Mouse (Mus musculus) embryo, embryonic 10 days (tissue): ENCODE measurements around the gene Fasl.

Source experiments
- DNase-seq: peaks from one replicate; pipeline ENCODE4 v3.0.0-alpha.2; 2015; ENCODE audit warnings: low spot score

Fasl gene

DNA sequence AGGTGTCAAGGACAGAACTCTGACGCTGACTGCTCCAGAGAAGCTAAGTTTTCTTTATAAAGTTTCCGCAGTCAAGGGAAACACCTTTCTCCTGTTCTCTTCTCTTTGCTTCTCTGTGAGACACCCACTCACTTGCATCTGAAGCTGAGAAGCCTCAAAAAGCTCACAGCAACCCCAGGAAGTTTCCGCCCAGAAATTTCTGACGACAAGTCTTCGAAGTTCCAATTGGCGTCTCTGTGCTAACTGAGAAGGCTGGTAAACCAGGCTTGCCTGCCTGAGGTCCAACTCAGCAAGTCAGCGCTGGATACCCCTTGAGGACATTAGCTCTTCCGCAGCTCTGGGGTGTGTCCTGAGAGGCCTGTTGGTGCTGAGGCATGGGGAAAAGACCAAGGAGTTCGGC lies at the start of gene Fasl:
Gene Fasl (minus strand): TSS at position 157 of the 400 bp plus-strand sequence.
- no peak for DNase-seq

DNA sequence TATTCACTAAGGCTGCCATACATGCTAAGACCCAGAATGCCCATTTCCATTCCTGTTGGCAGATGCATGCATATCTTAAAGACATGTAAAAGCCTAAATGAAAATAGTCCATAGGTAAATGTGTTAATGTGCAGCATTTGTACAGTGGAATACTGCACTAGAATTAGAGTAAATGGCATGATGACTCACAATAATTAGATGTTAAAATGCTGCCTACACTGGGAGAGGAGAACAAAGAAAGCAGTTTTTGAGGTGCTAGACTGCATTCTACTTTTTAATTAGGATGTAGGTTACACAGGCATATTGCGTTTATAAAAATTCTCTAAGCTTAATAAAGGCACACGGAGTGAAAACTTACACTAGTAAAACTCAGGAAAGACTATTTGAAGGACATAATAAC lies 38.4 kb upstream of the Fasl start:
- DNase-seq = no peak

- DNase-seq = no peak
Observed at GRCm38 (mm10) chr1:161809428-161809827, 21.1 kb upstream of the Fasl start.

- no peak for DNase-seq
Observed at GRCm38 (mm10) chr1:161808980-161809379, 20.7 kb upstream of the Fasl start.

- DNase-seq = no peak
Observed at GRCm38 (mm10) chr1:161804541-161804971, 16.3 kb upstream of the Fasl start.

DNA sequence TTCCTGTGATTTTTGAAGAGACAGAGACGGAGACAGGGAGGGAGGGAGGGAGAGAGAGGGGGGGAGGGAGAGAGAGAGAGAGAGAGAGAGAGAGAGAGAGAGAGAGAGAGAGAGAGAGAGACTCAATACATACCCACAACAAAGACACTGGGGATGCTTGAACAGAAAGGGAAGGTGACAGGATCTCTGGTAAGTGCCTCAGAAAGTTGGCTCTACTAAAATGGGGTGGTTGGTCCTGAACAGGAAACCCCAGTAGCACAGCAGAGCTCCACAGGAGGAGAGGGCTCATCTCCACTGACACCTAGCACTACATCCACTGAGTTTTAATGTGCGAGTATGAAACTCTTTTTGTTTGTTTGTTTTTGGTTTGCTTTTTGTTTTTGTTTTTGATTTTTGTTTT lies 13.0 kb upstream of the Fasl start:
- DNase-seq = no peak

DNA sequence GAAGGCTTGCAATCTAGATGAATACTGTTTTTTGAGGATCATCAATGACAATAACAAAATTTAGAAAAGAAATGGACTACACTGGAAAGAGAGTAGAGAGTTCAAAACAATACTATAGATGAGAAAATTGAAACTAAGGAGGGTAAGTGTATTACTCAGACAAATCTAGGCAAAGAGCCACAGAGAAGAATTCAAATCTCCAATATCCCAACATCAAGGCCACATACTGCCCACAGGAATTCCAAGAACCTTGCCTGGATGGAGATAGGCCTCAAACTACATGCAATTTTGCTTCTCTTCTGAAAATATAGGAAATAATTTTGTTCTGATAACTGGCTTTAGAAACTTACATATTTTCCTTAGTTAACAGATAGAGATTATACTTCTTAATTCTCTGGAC lies 12.0 kb upstream of the Fasl start:
- no peak for DNase-seq

- no peak for DNase-seq
Observed at GRCm38 (mm10) chr1:161799791-161800190, 11.5 kb upstream of the Fasl start.

GRCm38 (mm10) chr1:161798866-161799265 lies 10.6 kb upstream of the Fasl start:
- no peak for DNase-seq

DNA sequence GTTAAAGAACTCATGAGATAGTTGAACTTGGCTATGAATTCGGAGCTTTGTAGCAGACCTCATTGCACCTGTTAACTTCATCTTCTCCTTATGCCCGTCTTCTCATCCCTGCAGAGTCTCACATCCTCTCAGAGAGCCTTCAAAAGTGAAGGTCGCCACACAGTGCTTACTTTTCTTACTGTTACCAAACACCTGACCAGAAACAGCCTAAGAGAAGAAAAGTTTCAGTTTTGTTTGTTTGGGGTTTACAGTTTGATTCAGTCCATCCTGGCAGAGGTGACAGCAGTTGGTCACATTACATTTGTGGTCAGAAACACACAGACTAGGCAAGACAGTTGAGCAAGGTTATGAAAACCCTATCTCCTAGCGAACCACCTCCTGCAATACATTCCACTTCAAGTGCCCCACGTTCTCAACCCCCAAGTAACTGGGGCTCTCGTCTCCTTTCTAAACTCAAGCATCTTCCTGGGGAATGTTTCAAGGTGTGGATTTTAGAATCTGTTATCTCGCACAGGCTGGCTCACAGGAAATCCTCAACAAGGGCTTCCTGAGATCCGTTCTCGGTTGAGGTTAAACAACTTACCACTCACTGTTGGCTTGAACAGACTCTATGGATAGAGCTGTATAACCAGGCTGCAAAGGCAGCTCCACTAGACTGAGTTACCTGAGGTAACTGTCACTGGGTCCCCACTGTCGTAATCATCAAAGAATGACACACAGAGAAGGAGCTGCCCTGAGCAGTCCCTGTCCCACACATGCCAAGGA lies 6.3 kb upstream of the Fasl start:
- no peak for DNase-seq

DNA sequence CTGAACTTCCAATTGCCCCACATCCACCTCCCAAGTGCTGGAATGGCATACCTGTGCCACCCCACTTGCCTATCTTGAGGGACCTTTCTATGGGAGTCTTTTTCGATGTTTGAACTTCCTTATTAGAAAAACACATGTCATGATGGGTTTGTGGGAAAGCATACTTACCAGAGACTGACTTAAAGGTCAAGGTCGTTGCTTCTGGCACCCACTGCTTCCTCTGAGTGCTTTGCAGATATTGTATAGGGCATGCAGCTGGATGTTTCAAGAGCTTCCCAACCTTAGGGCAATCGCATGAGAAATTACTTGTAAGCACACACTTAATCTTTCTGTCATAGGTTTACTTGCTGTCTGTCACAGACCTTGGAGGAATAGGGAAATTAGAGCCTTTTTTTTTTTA lies 5.0 kb upstream of the Fasl start:
- no peak for DNase-seq

DNA sequence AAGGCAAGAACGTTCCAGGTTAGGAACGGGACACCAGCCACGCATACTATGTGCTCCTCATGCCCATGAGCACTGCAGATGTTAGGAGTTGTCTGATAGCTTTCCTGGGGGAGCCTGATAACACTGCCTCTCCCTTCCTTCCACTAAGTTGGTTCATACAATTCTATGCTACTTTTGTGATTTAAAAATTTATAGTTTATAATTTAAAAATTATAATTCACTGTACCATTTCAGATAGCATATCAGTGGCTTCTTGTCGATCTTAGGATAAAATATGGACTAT lies 4.3 kb upstream of the Fasl start:
- DNase-seq = no peak

DNA sequence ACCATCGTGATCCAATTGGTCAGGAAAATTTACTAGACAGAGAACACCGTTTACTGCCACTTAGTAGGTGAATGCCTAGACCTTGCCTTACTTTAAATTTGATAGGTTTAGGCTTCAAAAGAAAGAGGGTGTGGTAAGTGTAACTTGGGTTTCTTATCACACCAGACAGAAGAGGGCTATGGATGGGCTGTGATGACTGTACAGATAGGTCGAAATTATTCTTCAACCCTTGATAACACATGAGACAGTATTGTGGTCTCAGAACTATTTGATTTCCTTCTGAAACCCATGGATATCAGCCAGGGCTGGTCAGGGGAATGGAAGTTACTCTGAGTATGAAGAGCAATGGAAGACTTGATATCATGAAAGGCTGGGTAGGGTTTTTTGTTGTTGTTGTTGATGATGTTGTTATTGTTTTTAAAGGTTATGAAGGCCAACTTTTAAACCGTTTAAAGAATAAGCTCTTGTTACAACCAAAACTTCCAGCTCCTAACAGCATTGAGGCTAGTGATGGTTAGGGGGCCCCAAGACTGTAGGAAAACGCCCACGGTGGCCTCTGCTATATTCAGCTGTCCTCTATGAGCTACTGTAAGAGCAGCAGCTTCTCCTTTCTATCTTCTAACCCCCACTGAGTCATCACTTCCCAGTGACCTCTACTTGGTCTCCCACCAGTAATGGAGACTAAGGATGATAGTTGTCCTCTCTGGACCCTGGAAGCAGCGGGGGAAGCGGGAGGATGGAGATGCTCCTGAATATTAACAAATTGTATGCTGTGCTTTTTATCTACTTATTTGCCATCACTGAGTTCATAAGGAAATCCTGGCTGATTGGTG lies 3.8 kb upstream of the Fasl start:
- DNase-seq = no peak

GRCm38 (mm10) chr1:161782725-161783124 lies 5.6 kb downstream of the Fasl start:
- no peak for DNase-seq

GRCm38 (mm10) chr1:161781594-161781993 lies 6.7 kb downstream of the Fasl start:
- DNase-seq = no peak

- no peak for DNase-seq
Observed at GRCm38 (mm10) chr1:161779057-161779456, 9.2 kb downstream of the Fasl start.

DNA sequence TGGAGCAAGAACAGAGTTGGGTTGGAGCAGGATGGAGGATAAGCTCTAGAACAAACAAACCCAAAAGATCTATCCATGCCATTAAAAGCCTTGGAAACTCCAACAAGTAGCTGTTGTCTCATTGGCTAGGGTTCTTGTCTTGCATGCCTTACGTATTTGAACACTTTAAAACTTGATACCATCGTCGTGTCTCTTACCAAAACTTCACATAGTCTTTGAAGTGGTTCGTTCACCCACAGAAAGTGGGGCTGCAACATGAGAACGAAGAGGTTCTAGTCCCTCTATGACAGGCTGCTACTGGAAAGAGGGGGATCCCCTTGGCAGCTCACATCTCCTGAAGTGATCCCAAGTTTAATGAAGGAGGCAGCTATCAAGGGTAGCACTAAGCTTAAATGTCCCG lies 13.1 kb downstream of the Fasl start:
- no peak for DNase-seq

GRCm38 (mm10) chr1:161771293-161771692 lies 17.0 kb downstream of the Fasl start:
- DNase-seq = no peak

DNA sequence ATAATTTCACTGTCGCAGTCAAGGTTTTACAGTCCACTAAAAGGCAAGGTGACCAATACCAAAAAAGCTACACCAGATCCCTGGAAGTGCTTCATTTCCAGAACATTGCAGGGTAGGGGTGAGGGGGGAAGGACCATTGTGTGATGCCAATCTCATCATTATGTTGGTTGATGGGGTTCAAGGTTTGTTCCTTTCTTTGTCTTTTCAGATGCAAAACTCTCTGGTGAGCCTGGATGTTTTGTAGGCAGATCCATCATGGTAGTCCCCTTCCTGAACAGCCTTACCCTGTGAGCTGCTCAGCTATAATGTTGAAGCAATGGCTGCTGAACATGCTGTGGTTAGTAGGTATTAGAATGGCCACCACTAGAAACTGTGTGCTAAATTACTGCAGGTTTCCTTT lies 19.0 kb downstream of the Fasl start:
- no peak for DNase-seq

DNA sequence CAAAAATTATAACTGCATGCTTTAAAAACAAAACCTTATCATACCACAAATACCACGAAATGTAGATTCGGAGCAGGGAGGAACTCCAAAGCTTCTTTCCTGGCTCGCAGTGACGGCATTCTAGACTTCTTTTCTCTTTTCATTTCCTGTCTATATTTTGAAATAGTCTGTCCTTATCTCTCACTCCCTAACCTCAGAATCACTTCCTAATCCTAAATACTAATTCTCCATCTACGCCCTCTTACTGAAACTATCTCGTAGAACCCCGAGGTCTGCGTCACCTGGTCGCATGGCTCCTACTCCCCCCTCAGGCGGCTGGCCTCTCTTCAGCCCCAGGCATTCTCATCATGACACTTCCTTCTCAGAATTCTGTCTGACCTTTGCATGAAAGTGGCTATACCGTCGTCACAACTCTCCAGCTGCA lies 21.2 kb downstream of the Fasl start:
- DNase-seq = no peak

DNA sequence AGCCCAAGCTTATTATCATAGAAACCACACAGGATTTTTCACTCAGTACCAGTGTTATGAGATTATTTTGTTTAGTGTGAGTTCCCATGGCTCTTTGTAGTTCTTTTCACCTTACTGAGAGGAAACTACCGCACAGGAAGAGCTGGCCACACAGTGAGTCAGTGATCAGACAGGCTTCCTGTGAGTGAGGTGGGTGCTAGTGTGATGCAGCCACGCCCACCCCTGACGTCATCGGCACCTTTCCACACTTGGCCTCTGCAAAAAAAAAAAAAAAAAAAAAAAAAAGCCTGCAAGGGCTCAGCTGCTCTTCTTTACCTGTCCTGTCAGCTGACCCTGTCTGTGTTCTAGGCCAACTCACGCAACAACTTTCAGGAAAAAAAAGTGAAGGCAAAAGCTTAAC lies 21.6 kb downstream of the Fasl start:
- DNase-seq = peak; percentile 22

- DNase-seq = no peak
Observed at GRCm38 (mm10) chr1:161765932-161766331, 22.4 kb downstream of the Fasl start.

DNA sequence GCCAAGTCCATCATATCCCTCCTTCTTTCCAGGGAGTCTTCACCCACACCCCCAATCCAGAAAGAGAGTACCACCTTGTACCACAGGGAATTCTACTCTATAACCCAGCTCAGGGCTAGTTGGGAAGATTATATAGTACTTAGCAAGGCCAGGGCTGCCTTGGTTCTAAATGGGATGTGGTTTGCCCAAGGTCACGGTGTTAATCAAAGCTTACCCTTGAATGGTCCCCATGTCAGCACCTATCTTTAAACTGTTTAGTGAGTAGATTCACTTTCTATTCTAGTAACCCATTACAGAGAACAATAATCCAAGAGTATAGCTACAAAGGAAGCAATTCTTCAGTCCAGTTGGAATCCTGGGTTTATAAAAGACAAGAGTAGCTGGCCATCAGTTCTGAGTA lies 23.3 kb downstream of the Fasl start:
- no peak for DNase-seq

DNA sequence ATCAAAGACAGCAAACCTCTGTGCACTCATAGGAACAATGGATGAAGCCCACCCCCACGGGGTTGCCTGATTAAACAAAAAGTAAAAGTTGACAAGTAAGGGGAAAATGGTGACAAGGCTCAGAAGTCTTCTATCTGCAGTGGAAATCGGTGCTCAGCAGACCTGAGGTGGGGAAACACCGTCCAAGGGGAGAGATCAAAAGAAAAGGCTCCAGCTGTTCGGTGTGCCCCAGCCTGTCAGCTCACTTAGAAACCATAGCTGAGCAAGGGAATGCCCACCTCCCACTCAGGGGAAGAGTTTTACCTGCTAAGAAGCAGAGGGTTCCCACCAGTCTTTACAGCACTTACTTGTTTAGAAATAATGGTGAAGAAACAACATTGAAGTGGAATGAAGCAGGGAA lies 26.7 kb downstream of the Fasl start:
- no peak for DNase-seq
